Mouse (Mus musculus) gastrocnemius, adult 2 months (tissue): ENCODE results near the gene Ace2. TPM values are rescaled to one million over a fixed set of nuclear protein-coding genes. Genes with fewer than 3 reads are reported as not detected.

ENCODE experiments used
- DNase-seq: peaks from one replicate; pipeline ENCODE4 v3.0.0; 2022
- H3K27ac ChIP-seq: fragments of 200-600 bp; 2 replicates; pipeline ENCODE4 v1.8.1; 2022; ENCODE audit warnings: mild to moderate bottlenecking
- H3K4me3 ChIP-seq: fragments of 200-600 bp; 2 replicates; pipeline ENCODE4 v1.8.1; 2022; ENCODE audit warnings: mild to moderate bottlenecking, moderate library complexity
- CTCF ChIP-seq: fragments of 200-600 bp; IDR thresholded peaks from 2 replicates; pipeline ENCODE4 v1.8.1; 2022; ENCODE audit warnings: antibody characterized with exemption, mild to moderate bottlenecking, moderate library complexity
- intact Hi-C: fragments of 180-260 bp; cut with DNase I; formaldehyde crosslinking; loops from one replicate; pipeline ENCODE4 v1.15.1; 2025
- total RNA-seq, 2 experiments: library from RNA; stranded (reverse); gene quantifications; 2 replicates each; pipeline ENCODE4 v1.2.3; 2021

Gene Ace2
- total RNA-seq, 2 experiments from 2014 or later, result 0.54 to 0.59 TPM

DNA sequence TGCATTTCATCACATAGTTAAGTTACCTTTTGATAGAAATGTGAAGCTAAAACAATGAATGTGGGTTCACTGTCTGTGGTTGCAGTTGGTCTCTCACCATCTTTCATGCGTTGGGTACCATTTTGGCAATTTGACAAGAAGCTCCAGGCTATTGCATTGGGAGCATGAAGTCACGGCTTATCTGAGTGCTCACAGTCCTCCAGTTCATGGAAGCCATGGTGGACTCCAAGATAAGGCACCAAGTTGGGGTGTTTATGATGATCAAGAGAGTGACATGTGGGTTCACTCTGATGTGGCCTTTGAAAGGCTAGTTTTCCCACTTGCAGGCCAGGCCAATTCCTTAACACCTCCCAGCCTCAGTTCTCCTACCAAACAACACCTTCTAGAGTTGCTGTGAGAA is 58.5 kb downstream of the Ace2 start:
- H3K4me3 ChIP-seq, result no peak overlapping the region
- intact Hi-C loops, result no loop called here
- H3K27ac ChIP-seq, result no peak overlapping the region
- no peak for TF ChIP-seq CTCF
- DNase-seq, result no peak

DNA sequence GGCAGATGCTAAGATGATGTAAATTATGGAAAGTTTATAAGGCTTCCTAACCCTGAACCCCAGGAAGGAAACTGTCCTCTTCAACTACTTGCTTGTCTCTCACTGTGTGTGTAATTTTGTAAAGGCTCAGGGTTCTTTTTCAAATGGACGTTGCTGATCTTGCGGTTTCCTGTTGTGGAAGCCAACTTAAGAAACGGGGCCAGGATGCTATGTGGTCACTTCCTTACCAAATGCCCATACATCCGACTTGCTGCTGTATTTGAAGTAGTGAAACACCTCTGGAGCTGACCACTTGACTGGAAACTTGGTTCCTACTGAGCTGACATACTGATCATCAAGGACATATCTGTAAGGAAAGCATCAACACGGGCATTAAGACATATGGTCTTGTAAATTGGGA is 61.4 kb downstream of the Ace2 start:
- H3K27ac ChIP-seq, result no peak overlapping the region
- H3K4me3 ChIP-seq, result no peak overlapping the region
- TF ChIP-seq CTCF, result no peak
- no peak for DNase-seq
- intact Hi-C loops, result no loop called here

DNA sequence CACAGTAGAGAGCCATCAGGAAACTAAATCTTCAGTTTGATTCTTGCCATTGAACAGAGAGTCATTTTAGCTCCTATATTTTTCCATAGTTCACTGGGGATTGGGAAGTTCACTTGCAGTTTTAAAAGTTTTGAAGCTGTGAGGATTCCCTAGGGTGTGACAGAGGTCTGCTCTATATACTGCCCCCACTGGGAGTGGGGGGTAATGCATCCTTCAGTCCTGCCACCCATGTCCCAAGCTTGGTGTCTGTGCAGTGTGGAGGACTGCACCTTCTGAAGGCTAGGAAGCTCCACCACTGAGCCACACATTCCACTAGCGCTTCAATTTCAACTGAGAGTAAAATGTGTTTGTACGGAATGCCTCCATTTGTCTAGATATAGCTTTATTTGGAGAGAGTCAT is 82.9 kb downstream of the Ace2 start:
- no peak overlapping the region for H3K4me3 ChIP-seq
- DNase-seq, result no peak
- peak; percentile 45 for TF ChIP-seq CTCF
- no peak overlapping the region for H3K27ac ChIP-seq
- intact Hi-C loops, result no loop called here

DNA sequence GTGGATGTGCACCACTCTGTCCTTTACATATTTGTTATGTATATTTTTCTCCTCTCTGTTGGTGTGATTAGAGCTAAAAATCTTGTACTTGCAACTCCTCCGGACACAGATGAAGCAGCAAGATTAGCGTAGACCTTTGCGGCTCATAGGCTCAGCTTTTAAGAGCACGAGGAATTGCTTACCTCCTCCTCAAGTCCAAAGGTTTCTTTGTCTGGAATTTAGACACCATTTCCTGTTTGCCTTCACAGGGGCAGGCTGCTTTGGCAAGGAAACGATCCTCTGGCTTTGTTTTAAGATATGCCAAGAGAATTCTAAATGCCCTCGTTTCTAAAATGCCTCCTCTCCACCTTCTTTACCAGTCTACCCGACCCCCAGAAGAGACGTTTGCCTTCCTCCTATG is 94.2 kb downstream of the Ace2 start:
- no peak for TF ChIP-seq CTCF
- H3K27ac ChIP-seq, result no peak overlapping the region
- no peak overlapping the region for H3K4me3 ChIP-seq
- intact Hi-C loops, result no loop called here
- DNase-seq, result no peak

Other genes with a start within 250 kb of the Ace2 start
- gene Ap1s2, start 230.3 kb upstream of the Ace2 start, total RNA-seq, result 10 to 100 TPM; 25.9 to 32.3 TPM
- gene Zrsr2, start 180.7 kb upstream of the Ace2 start, total RNA-seq, result 10 to 100 TPM; 12.8 to 18.0 TPM
- gene Car5b, start 111.3 kb upstream of the Ace2 start, total RNA-seq, result 1 to 10 TPM in 1 of 2 experiments, under 1 TPM in 1; 0.46 to 1.2 TPM
- 1 to 10 TPM; 3.2 to 3.3 TPM for gene Siah1b, start 62.8 kb upstream of the Ace2 start, total RNA-seq
- not detected for gene Cltrn, start 50.5 kb upstream of the Ace2 start, total RNA-seq
- under 1 TPM; 0.08 to 0.28 TPM for gene Bmx, start 118.9 kb downstream of the Ace2 start, total RNA-seq
- 1 to 10 TPM; 4.6 to 7.0 TPM for gene Pir, start 130.0 kb downstream of the Ace2 start, total RNA-seq
- gene Vegfd, start 234.0 kb downstream of the Ace2 start, total RNA-seq, result 1 to 10 TPM; 2.6 to 2.7 TPM